Comparison of ENCODE assay signal across 17 mouse cellular contexts in genomic region chr12:11694797-11695196, GRCm38 (mm10).
DNase-seq lines count a peak whose midpoint lies in the region; ATAC-seq lines count a peak whose summit lies in the region.
"Had no signal": no experiment of that assay in that cellular context is flagged by ENCODE, and none has a peak within 500 bp of the region (broad histone marks: within the 10 kb centered on the region; RNA-seq: fewer than 3 reads in every experiment).

No protein-coding gene starts in this region.

- DNase-seq in frontal cortex, postnatal 14 days (ENCODE audit: low spot score in 2 of 2): no peak
- DNase-seq in brain, adult 2 months (ENCODE audit: low read depth, low spot score): peak; percentile 59
- no peak for DNase-seq in kidney, postnatal 14 days
- DNase-seq: adrenal gland, adult 2 months; adrenal gland, adult 8-10 months; adrenal gland, postnatal 10 days; adrenal gland, postnatal 14 days; adrenal gland, postnatal 25 days; adrenal gland, postnatal 36 days; B cell, adult 2 months; cerebellum, adult 11 months; cerebellum, adult 11-12 months; cerebellum, adult 18-20 months had no signal

- ATAC-seq in frontal cortex, adult (ENCODE audit: low TSS enrichment): peak; percentile 76; the same call in 1 of the 2 replicates
- ATAC-seq: activated CD4-positive, CD25-positive, alpha-beta regulatory T cell, adult 4 months; CD4-positive, CD25-positive, alpha-beta regulatory T cell, adult 4 months; Patski had no signal
